Mouse (Mus musculus): ENCODE results near the gene Ankrd60. TPM values are rescaled to one million over a fixed set of nuclear protein-coding genes. Genes with fewer than 3 reads are reported as not detected.

Gene Ankrd60
- polyA plus RNA-seq, 1 experiment from 2014 or later = not detected

DNA sequence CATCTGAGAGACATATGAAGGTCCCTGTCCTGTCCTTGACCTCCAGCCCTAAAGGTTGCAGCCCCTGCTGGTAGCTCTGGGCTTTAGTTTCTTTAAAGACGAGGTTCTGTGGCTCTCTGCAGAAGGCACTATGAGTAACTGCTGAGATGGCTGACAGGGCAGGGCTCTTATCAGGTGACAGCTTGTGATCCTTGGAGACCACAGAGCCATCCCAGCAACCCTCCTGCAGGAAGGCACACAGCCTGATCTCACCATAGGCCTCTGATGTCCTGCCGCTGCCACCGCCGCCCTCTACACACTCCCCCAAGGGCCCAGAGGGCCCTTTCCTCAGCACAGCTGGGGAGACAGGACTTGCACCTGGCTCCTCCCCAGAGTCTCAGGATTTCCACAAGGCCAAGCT, 36.4 kb downstream of the Ankrd60 start:
- H3K27ac ChIP-seq = no peak overlapping the region
- ATAC-seq (ENCODE audit: insufficient read depth, low FRiP score, low read depth) = no peak
- WGBS = 72% methylated on average over 4 of the region's 4 CpGs
- H3K27me3 ChIP-seq (replicated peaks) = 0 out of 2 replicates have a peak, but pooled peaks cover 4% of the 10 kb centered on the region
- no peak overlapping the region for H3K4me3 ChIP-seq (replicated peaks)
- no peak overlapping the region for H3K4me2 ChIP-seq
- H3K9me3 ChIP-seq = no peaks in the 10 kb centered on the region
- no peak overlapping the region for H3K9ac ChIP-seq
- no peaks in the 10 kb centered on the region for H3K36me3 ChIP-seq
- no peaks in the 10 kb centered on the region for H3K4me1 ChIP-seq

DNA sequence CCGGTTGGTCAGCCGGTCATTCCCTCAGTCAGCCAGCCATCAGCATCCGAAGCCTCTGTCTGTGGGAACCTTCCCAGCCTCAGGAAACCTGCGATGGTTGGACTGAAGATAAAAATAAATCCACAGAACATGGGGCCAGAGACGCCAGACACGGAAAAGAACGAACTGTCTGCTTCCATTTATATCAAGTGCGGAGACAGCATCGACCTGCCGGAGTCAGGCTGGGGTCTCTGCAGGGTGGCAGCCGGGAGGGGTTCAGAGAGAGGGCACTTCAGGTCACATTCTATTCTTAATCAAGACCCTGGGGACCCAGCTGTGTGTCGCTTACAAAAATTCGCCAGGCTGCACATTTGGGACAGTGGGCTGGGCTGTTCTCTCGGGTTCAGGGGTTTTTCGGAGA, 38.4 kb downstream of the Ankrd60 start:
- 0 out of 2 replicates have a peak, but pooled peaks cover 4% of the 10 kb centered on the region for H3K27me3 ChIP-seq (replicated peaks)
- H3K9me3 ChIP-seq = no peaks in the 10 kb centered on the region
- H3K27ac ChIP-seq = no peak overlapping the region
- H3K4me2 ChIP-seq = no peak overlapping the region
- no peaks in the 10 kb centered on the region for H3K4me1 ChIP-seq
- H3K4me3 ChIP-seq (replicated peaks) = no peak overlapping the region
- no peaks in the 10 kb centered on the region for H3K36me3 ChIP-seq
- 48% methylated on average over 15 of the region's 15 CpGs for WGBS
- no peak overlapping the region for H3K9ac ChIP-seq
- no peak for ATAC-seq (ENCODE audit: insufficient read depth, low FRiP score, low read depth)

GRCm38 (mm10) chr2:173535886-173536285, 42.3 kb downstream of the Ankrd60 start:
- Histone ChIP-seq H3K4me2 (no peak overlapping the region), H3K9ac (no peak overlapping the region), H3K4me1 (no peaks in the 10 kb centered on the region), H3K9me3 (no peaks in the 10 kb centered on the region), H3K36me3 (no peaks in the 10 kb centered on the region), H3K4me3 (replicated peaks) (no peak overlapping the region), H3K27me3 (replicated peaks) (no peaks in the 10 kb centered on the region), H3K27ac (no peak overlapping the region)
- 0 out of 2 replicates have a peak, but pooled peaks have one; percentile 6 for ATAC-seq (ENCODE audit: insufficient read depth, low FRiP score, low read depth)
- 79% methylated on average over 9 of the region's 9 CpGs for WGBS

DNA sequence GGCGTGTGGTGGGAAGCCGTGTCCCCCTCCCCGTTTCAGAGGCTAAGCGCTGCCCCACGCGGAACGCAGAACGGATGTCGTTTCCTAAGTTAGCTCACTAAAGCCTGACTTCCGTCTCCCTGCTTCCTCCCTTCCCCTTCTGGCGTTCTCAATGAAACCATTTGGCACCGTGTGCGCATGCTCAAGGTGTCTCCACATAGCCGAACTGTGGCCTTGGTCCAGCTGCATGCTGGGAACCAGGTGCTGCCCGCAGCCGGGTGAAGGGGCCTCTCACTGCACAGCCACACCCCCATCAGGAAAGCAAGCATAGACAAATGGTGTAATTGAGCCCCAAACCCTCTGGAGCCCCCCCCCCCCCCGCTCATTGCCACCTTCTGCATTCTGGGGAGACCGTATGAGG, 42.8 kb downstream of the Ankrd60 start:
- no peak overlapping the region for H3K27ac ChIP-seq
- 85% methylated on average over 18 of the region's 18 CpGs for WGBS
- H3K4me2 ChIP-seq = no peak overlapping the region

DNA sequence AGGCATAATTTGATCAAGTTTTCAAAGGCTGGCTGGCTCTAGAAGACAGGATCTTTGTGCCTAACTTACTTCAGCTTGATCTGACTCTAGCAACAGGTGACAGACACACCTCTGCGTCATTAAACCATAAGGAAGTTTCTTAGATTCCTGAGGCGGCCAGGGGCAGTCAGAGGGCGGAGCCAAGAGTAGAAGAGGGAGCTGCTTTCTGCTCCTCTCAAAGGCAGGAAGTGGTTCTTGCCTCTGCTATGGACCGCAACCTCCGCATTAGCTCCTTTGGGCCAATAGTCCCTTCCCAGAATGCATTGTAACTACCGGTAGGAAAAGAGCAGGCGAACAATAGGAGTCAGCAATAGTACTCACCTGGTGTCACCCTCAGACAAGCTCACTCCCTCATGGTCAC, 43.6 kb downstream of the Ankrd60 start:
- Histone ChIP-seq H3K4me2 (no peak overlapping the region), H3K9ac (no peak overlapping the region), H3K36me3 (no peaks in the 10 kb centered on the region), H3K27me3 (replicated peaks) (no peaks in the 10 kb centered on the region), H3K4me1 (no peaks in the 10 kb centered on the region), H3K4me3 (replicated peaks) (no peak overlapping the region), H3K9me3 (no peaks in the 10 kb centered on the region), H3K27ac (no peak overlapping the region)
- ATAC-seq (ENCODE audit: insufficient read depth, low FRiP score, low read depth) = no peak
- WGBS = 73% methylated on average over 7 of the region's 7 CpGs

More for the DNA sequence above, 42.8 kb downstream of the Ankrd60 start:
- Histone ChIP-seq H3K27me3 (replicated peaks) (no peaks in the 10 kb centered on the region), H3K9ac (no peak overlapping the region), H3K36me3 (no peaks in the 10 kb centered on the region), H3K4me3 (replicated peaks) (no peak overlapping the region), H3K4me1 (no peaks in the 10 kb centered on the region), H3K9me3 (no peaks in the 10 kb centered on the region)
- ATAC-seq (ENCODE audit: insufficient read depth, low FRiP score, low read depth) = no peak

GRCm38 (mm10) chr2:173532711-173533462, 45.3 kb downstream of the Ankrd60 start:
- 58% methylated on average over 15 of the region's 15 CpGs for WGBS
- Histone ChIP-seq H3K36me3 (no peaks in the 10 kb centered on the region), H3K9me3 (no peaks in the 10 kb centered on the region), H3K4me1 (no peaks in the 10 kb centered on the region), H3K27ac (no peak overlapping the region), H3K9ac (no peak overlapping the region), H3K4me3 (replicated peaks) (no peak overlapping the region), H3K27me3 (replicated peaks) (no peaks in the 10 kb centered on the region), H3K4me2 (no peak overlapping the region)
- ATAC-seq (ENCODE audit: insufficient read depth, low FRiP score, low read depth) = no peak

- H3K4me1 ChIP-seq = no peaks in the 10 kb centered on the region
- H3K27ac ChIP-seq = no peak overlapping the region
- no peaks in the 10 kb centered on the region for H3K27me3 ChIP-seq (replicated peaks)
- no peaks in the 10 kb centered on the region for H3K9me3 ChIP-seq
- H3K36me3 ChIP-seq = no peaks in the 10 kb centered on the region
- H3K4me3 ChIP-seq (replicated peaks) = no peak overlapping the region
- ATAC-seq (ENCODE audit: insufficient read depth, low FRiP score, low read depth) = no peak
- WGBS = 83% methylated on average over 3 of the region's 3 CpGs
- H3K9ac ChIP-seq = no peak overlapping the region
- no peak overlapping the region for H3K4me2 ChIP-seq
Measured at GRCm38 (mm10) chr2:173528493-173528892, 49.7 kb downstream of the Ankrd60 start.

GRCm38 (mm10) chr2:173522376-173522775, 55.8 kb downstream of the Ankrd60 start, which contains the start of gene 1700021F07Rik:
Gene 1700021F07Rik, plus strand, starts transcription at chr2:173522586.
- H3K4me3 ChIP-seq (replicated peaks) = no peak within 1 kb of the TSS
- no peak within 1 kb of the TSS for H3K27ac ChIP-seq
- H3K4me2 ChIP-seq = no peak within 1 kb of the TSS
- H3K4me1 ChIP-seq = no peaks in the 10 kb centered on the region
- no peak for ATAC-seq (ENCODE audit: insufficient read depth, low FRiP score, low read depth)
- H3K36me3 ChIP-seq = no peaks in the 10 kb centered on the region
- WGBS = 91% methylated on average over 18 of the region's 18 CpGs
- H3K9ac ChIP-seq = no peak within 1 kb of the TSS
- H3K27me3 ChIP-seq (replicated peaks) = no peaks in the 10 kb centered on the region
- H3K9me3 ChIP-seq = no peaks in the 10 kb centered on the region

Other genes starting within 250 kb of the Ankrd60 start
- not detected in 2 replicates for gene 1700021F07Rik, start 55.8 kb downstream of the Ankrd60 start, polyA plus RNA-seq (2015; fragmentation: Nextera tagmentation; extraction: Ambion mirVana)
- 33.0 and 35.5 TPM in 2 replicates for gene Rab22a, start 81.4 kb upstream of the Ankrd60 start, polyA plus RNA-seq (2015; fragmentation: Nextera tagmentation; extraction: Ambion mirVana)
- not detected in 2 replicates for gene 1700010B08Rik, start 141.1 kb upstream of the Ankrd60 start, polyA plus RNA-seq (2015; fragmentation: Nextera tagmentation; extraction: Ambion mirVana)
- 14.3 and 15.4 TPM in 2 replicates for gene Vapb, start 159.1 kb upstream of the Ankrd60 start, polyA plus RNA-seq (2015; fragmentation: Nextera tagmentation; extraction: Ambion mirVana)

Measured in stomach, embryonic 15.5 days (tissue).